Comparison of ENCODE assay signal across 11 mouse cellular contexts in genomic region chr19:59114152-59114551, GRCm38 (mm10). TPM values are rescaled to one million over a fixed set of nuclear protein-coding genes. Genes with fewer than 3 reads are reported as not detected.
DNase-seq lines count a peak whose midpoint lies in the region; ATAC-seq and TF ChIP-seq lines count a peak whose summit lies in the region.
"Had no signal": no experiment of that assay in that cellular context is flagged by ENCODE, and none has a peak within 500 bp of the region (broad histone marks: within the 10 kb centered on the region; RNA-seq: fewer than 3 reads in every experiment).

No protein-coding gene starts in this region.

- TF ChIP-seq CTCF in heart, postnatal 0 days (IDR thresholded peaks at IDR 0.05; ENCODE audit: low read depth) = no peak

- no peak for DNase-seq in heart, postnatal 0 days (ENCODE audit: low spot score)
- peak; percentile 10 for DNase-seq in thymus, postnatal 25 days
- DNase-seq in thymus, postnatal 10 days (ENCODE audit: low spot score in 2 of 2) = no peak
- DNase-seq in midbrain, embryonic 10.5 days (ENCODE audit: low spot score) = no peak
- no peak for DNase-seq in left cerebral cortex, postnatal 14 days (ENCODE audit: low spot score in 2 of 2)
- DNase-seq in neural tube, embryonic 10.5 days (ENCODE audit: extremely low spot score, low spot score) = no peak
- DNase-seq: cerebellum, adult 8-10 months had no signal

- H3K4me3 ChIP-seq in heart, postnatal 0 days (ENCODE audit: low read depth, low read length) = no peak overlapping the region
- H3K4me3 ChIP-seq in heart, embryonic 11.5 days (ENCODE audit: low read depth, low read length) = no peak overlapping the region
- 0 out of 2 replicates have a peak overlapping the region, but pooled peaks have one; percentile 9 for H3K4me3 ChIP-seq in intestine, embryonic 15.5 days (replicated peaks)
- H3K4me3 ChIP-seq in midbrain, embryonic 10.5 days = no peak overlapping the region
- H3K4me3 ChIP-seq: midbrain, embryonic 15.5 days had no signal

- intact Hi-C loops in left cerebral cortex, postnatal 14 days (cut with DNase I) = no loop called here

- H3K36me3 ChIP-seq in heart, postnatal 0 days (replicated peaks; ENCODE audit: control insufficient read depth, insufficient read depth, low read length) = no peaks in the 10 kb centered on the region
- no peaks in the 10 kb centered on the region for H3K36me3 ChIP-seq in heart, embryonic 11.5 days (ENCODE audit: control insufficient read depth, insufficient read depth, low read length)
- no peaks in the 10 kb centered on the region for H3K36me3 ChIP-seq in intestine, embryonic 15.5 days
- no peaks in the 10 kb centered on the region for H3K36me3 ChIP-seq in midbrain, embryonic 10.5 days
- H3K36me3 ChIP-seq: midbrain, embryonic 15.5 days had no signal

- H3K9ac ChIP-seq in heart, postnatal 0 days (replicated peaks; ENCODE audit: low read depth, low read length) = no peak overlapping the region
- no peak overlapping the region for H3K9ac ChIP-seq in heart, embryonic 11.5 days (ENCODE audit: low read depth, low read length)
- no peak overlapping the region for H3K9ac ChIP-seq in intestine, embryonic 15.5 days
- H3K9ac ChIP-seq: midbrain, embryonic 15.5 days had no signal

- 0 out of 2 replicates have a peak, but pooled peaks cover 5% of the 10 kb centered on the region for H3K27me3 ChIP-seq in heart, postnatal 0 days (ENCODE audit: control insufficient read depth, insufficient read depth, low read length)
- no peaks in the 10 kb centered on the region for H3K27me3 ChIP-seq in heart, embryonic 11.5 days (ENCODE audit: control insufficient read depth, insufficient read depth, low read length)
- no peaks in the 10 kb centered on the region for H3K27me3 ChIP-seq in intestine, embryonic 15.5 days (replicated peaks)
- peaks cover 11% of the 10 kb centered on the region; the same call in 1 of the 2 replicates for H3K27me3 ChIP-seq in midbrain, embryonic 10.5 days (ENCODE audit: low read depth, poor library complexity, severe bottlenecking)
- H3K27me3 ChIP-seq: midbrain, embryonic 15.5 days had no signal

- H3K9me3 ChIP-seq in heart, postnatal 0 days (replicated peaks; ENCODE audit: control insufficient read depth, low read length) = no peaks in the 10 kb centered on the region
- no peaks in the 10 kb centered on the region for H3K9me3 ChIP-seq in heart, embryonic 11.5 days (replicated peaks; ENCODE audit: control insufficient read depth, low read length)
- H3K9me3 ChIP-seq in intestine, embryonic 15.5 days = no peaks in the 10 kb centered on the region
- no peaks in the 10 kb centered on the region for H3K9me3 ChIP-seq in midbrain, embryonic 10.5 days (replicated peaks)
- H3K9me3 ChIP-seq: midbrain, embryonic 15.5 days had no signal

- no peak for ATAC-seq in heart, postnatal 0 days (ENCODE audit: insufficient read depth, low read depth)
- ATAC-seq in heart, embryonic 11.5 days (replicated peaks; ENCODE audit: insufficient number of reproducible peaks, low FRiP score, low TSS enrichment) = no peak
- ATAC-seq in intestine, embryonic 15.5 days = peak; percentile 10; the same call in 1 of the 2 replicates
- ATAC-seq: midbrain, embryonic 15.5 days had no signal

- 56% methylated on average over 4 of the region's 4 CpGs for WGBS in heart, postnatal 0 days
- WGBS in heart, embryonic 11.5 days (ENCODE audit: insufficient replicate concordance) = 69% methylated on average over 4 of the region's 4 CpGs
- WGBS in intestine, embryonic 15.5 days = 44% methylated on average over 4 of the region's 4 CpGs
- WGBS in midbrain, embryonic 10.5 days = 84% methylated on average over 4 of the region's 4 CpGs

- H3K27ac ChIP-seq in heart, postnatal 0 days (ENCODE audit: low read depth) = no peak overlapping the region
- no peak overlapping the region for H3K27ac ChIP-seq in heart, embryonic 11.5 days (ENCODE audit: low read depth, low read length)
- H3K27ac ChIP-seq in intestine, embryonic 15.5 days = no peak overlapping the region
- no peak overlapping the region for H3K27ac ChIP-seq in midbrain, embryonic 10.5 days (replicated peaks)
- H3K27ac ChIP-seq: midbrain, embryonic 15.5 days had no signal

- no peak for TF ChIP-seq EP300 in heart, postnatal 0 days (IDR thresholded peaks at IDR 0.05; ENCODE audit: low read depth)

- H3K4me2 ChIP-seq in heart, postnatal 0 days (ENCODE audit: low read depth, low read length) = peak overlapping the region; percentile 28; the same call in 1 of the 2 replicates
- H3K4me2 ChIP-seq in heart, embryonic 11.5 days = no peak overlapping the region
- peak overlapping the region; percentile 45 for H3K4me2 ChIP-seq in intestine, embryonic 15.5 days (replicated peaks)
- H3K4me2 ChIP-seq: midbrain, embryonic 15.5 days had no signal

- H3K4me1 ChIP-seq in heart, postnatal 0 days (ENCODE audit: control insufficient read depth, insufficient read depth) = no peaks in the 10 kb centered on the region
- H3K4me1 ChIP-seq in heart, embryonic 11.5 days (ENCODE audit: control insufficient read depth, insufficient read depth, low read length) = no peaks in the 10 kb centered on the region
- no peaks in the 10 kb centered on the region for H3K4me1 ChIP-seq in intestine, embryonic 15.5 days (replicated peaks)
- H3K4me1 ChIP-seq in midbrain, embryonic 10.5 days = peaks cover 12% of the 10 kb centered on the region

RNA-seq across cellular contexts. Expression of gene Shtn1, which starts 38.3 kb away (rescaled TPM):
- total RNA-seq in heart, postnatal 0 days (2014; rRNA removed; ENCODE audit: low replicate concordance) = 0.95 and 1.1 TPM in 2 replicates
- polyA plus RNA-seq in heart, postnatal 0 days (2015; fragmentation: Nextera tagmentation; extraction: Ambion mirVana) = 0.45 TPM in 2 replicates
- 0.76 and 1.0 TPM in 2 replicates for polyA plus RNA-seq in heart, embryonic 11.5 days (2014; fragmentation: Nextera tagmentation; extraction: Ambion mirVana)
- polyA plus RNA-seq in intestine, embryonic 15.5 days (2015; fragmentation: Nextera tagmentation; extraction: Ambion mirVana) = 13.4 and 14.8 TPM in 2 replicates
- polyA plus RNA-seq in midbrain, embryonic 10.5 days (2016; fragmentation: Nextera tagmentation; extraction: Ambion mirVana) = 0.75 and 1.4 TPM in 2 replicates
- total RNA-seq in left cerebral cortex, postnatal 14 days (2021) = 10 to 100 TPM; 36.8 to 37.9 TPM

RNA-seq across cellular contexts. Expression of gene Vax1, which starts 55.7 kb away (rescaled TPM):
- not detected in 2 replicates for total RNA-seq in heart, postnatal 0 days (2014; rRNA removed; ENCODE audit: low replicate concordance)
- polyA plus RNA-seq in heart, postnatal 0 days (2015; fragmentation: Nextera tagmentation; extraction: Ambion mirVana) = not detected in 2 replicates
- not detected in 2 replicates for polyA plus RNA-seq in heart, embryonic 11.5 days (2014; fragmentation: Nextera tagmentation; extraction: Ambion mirVana)
- not detected in 2 replicates for polyA plus RNA-seq in intestine, embryonic 15.5 days (2015; fragmentation: Nextera tagmentation; extraction: Ambion mirVana)
- 0.11 TPM in 1 of 2 replicates, not detected in the other for polyA plus RNA-seq in midbrain, embryonic 10.5 days (2016; fragmentation: Nextera tagmentation; extraction: Ambion mirVana)
- total RNA-seq in left cerebral cortex, postnatal 14 days (2021) = 1 to 10 TPM in 1 of 2 experiments, under 1 TPM in 1; 0.68 to 1.5 TPM
- total RNA-seq: heart, adult 8-10 months had no signal
